Mouse (Mus musculus): Measurements from ENCODE around the gene Bcar1. TPM values are rescaled to one million over a fixed set of nuclear protein-coding genes. Genes with fewer than 3 reads are reported as not detected.

The Bcar1 gene
- total RNA-seq, 2 experiments from 2014 or later, result 9.4 to 10.5 TPM

GRCm38 (mm10) chr8:111695441-111695840 lies 48.2 kb downstream of the Bcar1 start:
- no peak for DNase-seq
- intact Hi-C loops (cut with DNase I), result no loop called here

GRCm38 (mm10) chr8:111693261-111693741 lies 50.3 kb downstream of the Bcar1 start:
- DNase-seq, result no peak
- intact Hi-C loops (cut with DNase I), result no loop called here

- no peak for DNase-seq
- intact Hi-C loops (cut with DNase I), result no loop called here
These were observed 52.6 kb downstream of the Bcar1 start, which contains the start of gene Ctrb1 for GRCm38 (mm10) chr8:111690960-111691445. Gene Ctrb1 (minus strand): TSS chr8:111691010.

- intact Hi-C loops (cut with DNase I), result no loop called here
- DNase-seq, result no peak
These were observed 56.7 kb downstream of the Bcar1 start for GRCm38 (mm10) chr8:111686881-111687280.

DNA sequence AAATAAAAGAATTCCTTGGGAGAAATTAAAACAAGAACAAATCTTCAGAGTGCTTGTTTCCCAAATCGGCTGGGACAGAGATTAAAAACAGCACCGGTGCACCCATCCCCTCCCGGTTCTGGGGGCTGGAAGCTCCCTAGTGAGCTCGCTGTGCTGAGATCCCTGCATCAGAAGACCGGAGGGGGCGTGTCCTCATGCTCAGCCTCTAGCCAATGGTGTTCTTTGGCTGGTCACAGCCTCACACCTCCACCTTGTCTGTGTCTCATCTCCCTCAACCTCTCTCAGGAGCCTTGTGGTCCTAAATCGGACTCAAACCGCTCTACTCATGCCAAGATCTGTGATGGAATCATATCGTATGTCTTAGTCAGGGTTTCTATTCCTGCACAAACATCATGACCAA lies 61.1 kb downstream of the Bcar1 start:
- intact Hi-C loops (cut with DNase I), result no loop called here
- no peak for DNase-seq

DNA sequence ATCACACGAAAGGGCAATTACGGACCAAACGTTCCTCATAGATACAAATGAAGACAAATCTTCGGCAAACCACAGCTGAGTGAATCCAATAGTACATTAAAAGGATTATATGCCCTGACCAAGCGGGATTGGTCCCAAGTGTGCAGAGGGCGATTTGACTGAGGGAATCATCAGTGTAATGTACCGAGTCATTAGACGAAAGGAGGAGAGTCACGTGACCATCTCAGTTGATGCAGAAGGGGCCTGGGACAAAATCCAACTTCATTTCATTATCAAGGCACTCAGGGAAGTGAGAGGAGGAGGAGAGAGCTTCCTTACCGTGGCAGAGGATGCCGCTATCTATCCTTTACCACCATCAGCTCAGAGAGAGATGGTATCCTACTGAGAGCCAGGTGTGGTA lies 62.5 kb downstream of the Bcar1 start:
- DNase-seq, result no peak
- intact Hi-C loops (cut with DNase I), result no loop called here

DNA sequence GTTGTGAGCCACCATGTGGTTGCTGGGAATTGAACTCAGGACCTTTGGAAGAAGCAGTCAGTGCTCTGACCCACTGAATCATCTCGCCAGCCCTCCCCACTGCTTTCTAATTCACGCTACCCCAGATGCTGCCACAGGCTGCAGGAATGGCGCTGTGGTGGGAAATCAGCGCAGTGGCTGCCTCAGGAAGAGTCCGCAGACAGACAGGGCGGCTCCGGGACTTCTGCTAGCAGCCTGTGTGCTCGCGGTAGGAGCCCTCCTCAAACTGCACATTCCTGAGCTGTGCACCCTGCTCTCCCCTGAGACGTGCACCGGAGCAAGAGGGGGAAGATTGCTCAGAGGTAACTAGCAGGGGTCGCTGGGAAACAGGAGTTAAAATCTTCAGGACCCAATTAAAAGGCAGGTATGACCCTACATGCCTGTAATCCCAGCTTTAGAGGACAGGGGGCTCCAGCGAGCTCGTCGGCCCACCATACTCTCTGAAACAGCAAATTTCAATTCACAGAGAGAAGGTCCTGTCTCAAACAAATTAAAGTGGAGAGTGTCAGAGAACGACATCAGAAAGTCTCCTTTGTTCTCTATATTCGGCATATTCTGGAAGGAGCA lies 63.1 kb downstream of the Bcar1 start:
- intact Hi-C loops (cut with DNase I), result no loop called here
- no peak for DNase-seq

- DNase-seq, result no peak
- intact Hi-C loops (cut with DNase I), result loop anchor here (2.0 kb wide), 1 partner anchor 146 kb away; no protein-coding TSS in a partner anchor
These were observed 64.8 kb downstream of the Bcar1 start for GRCm38 (mm10) chr8:111678848-111679247.

DNA sequence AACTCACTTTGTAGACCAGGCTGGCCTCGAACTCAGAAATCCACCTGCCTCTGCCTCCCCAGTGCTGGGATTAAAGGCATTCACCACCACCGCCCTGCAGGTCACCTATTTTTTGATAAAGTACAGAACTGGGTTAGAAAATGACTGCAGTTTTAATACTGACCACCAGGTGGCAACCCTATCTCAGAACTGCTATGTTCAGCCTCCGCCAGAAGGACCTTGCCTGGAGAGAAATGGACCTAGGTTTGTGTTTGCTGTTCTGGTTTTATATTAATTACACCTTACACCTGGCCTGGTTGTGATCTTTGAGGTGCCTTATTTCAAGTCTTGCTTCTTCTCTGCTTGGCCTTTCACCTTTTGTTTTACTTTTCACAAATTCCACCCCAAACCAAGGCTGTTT lies 65.5 kb downstream of the Bcar1 start:
- DNase-seq, result no peak
- intact Hi-C loops (cut with DNase I), result loop anchor here (2.0 kb wide), 1 partner anchor 147 kb away; no protein-coding TSS in a partner anchor

DNA sequence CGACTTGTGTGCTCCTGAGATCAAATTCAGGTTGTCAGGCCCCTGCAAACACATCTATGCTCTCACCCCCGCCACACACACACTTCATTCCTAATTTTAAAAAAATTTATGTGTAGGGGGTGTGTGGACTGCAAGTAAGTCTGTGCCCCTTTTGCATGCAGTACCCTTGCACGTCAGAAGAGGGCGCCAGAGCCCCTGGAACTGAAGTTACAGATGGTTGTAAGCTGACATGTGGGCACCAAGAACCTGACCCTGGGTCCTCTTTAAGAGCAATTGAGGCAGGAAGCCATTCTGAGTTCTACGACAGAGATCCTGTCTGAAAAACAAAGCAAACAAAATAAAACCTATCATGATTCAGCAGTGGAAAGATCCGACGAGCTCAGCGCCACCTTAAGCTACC lies 67.4 kb downstream of the Bcar1 start:
- no peak for DNase-seq
- intact Hi-C loops (cut with DNase I), result no loop called here

GRCm38 (mm10) chr8:111666751-111667150 lies 76.9 kb downstream of the Bcar1 start:
- DNase-seq, result no peak
- intact Hi-C loops (cut with DNase I), result no loop called here

- intact Hi-C loops (cut with DNase I), result loop anchor here (5.0 kb wide), 1 partner anchor 320 kb away; no protein-coding TSS in a partner anchor
- DNase-seq, result peak; percentile 72 to 77
These were observed 81.1 kb downstream of the Bcar1 start for GRCm38 (mm10) chr8:111662473-111662872.

Small RNA genes lying within 50 kb of the gene (microRNA-seq; reads per million reads assigned to microRNA genes)
- 0 reads per million in 2 experiments for gene Mir7076

Other genes starting within 250 kb of the Bcar1 start
- 1 to 10 TPM; 7.1 to 8.1 TPM for gene Wdr59, start 221.7 kb downstream of the Bcar1 start, total RNA-seq (2021)
- gene Znrf1, start 207.7 kb downstream of the Bcar1 start, total RNA-seq (2021), result 10 to 100 TPM; 55.6 TPM
- gene Ldhd, start 113.4 kb downstream of the Bcar1 start, total RNA-seq (2021), result 10 to 100 TPM; 32.4 to 34.9 TPM
- gene Zfp1, start 100.4 kb downstream of the Bcar1 start, total RNA-seq (2021), result 1 to 10 TPM; 6.8 to 9.2 TPM
- gene Ctrb1, start 52.8 kb downstream of the Bcar1 start, total RNA-seq (2021), result not detected
- gene Cfdp1, start 110.5 kb upstream of the Bcar1 start, total RNA-seq (2021), result 10 to 100 TPM; 14.6 to 17.9 TPM
- 1 to 10 TPM; 1.1 to 1.9 TPM for gene Tmem170, start 132.9 kb upstream of the Bcar1 start, total RNA-seq (2021)
- gene Chst5, start 166.6 kb upstream of the Bcar1 start, total RNA-seq (2021), result under 1 TPM; 0.10 to 0.20 TPM
- gene Tmem231, start 190.1 kb upstream of the Bcar1 start, total RNA-seq (2021), result 1 to 10 TPM in 1 of 2 experiments, under 1 TPM in 1; 0.86 to 1.1 TPM
- gene Gabarapl2, start 196.9 kb upstream of the Bcar1 start, total RNA-seq (2021), result 10 to 100 TPM; 90.1 to 93.5 TPM
- gene Adat1, start 248.5 kb upstream of the Bcar1 start, total RNA-seq (2021), result 1 to 10 TPM; 1.6 to 2.3 TPM

Data from gastrocnemius, postnatal 36 days (tissue).